Mouse (Mus musculus) kidney, adult 2 months (tissue): ENCODE measurements around the gene Usp29. TPM values are rescaled to one million over a fixed set of nuclear protein-coding genes. Genes with fewer than 3 reads are reported as not detected.
"Not testable (repeated sequence)": the region's sequence is repeated elsewhere in the genome, so short reads cannot be mapped to it uniquely, and the experiment has no call there.

Source experiments
- DNase-seq: peaks from one replicate; pipeline ENCODE4 v3.0.0; 2021
- H3K27ac ChIP-seq: fragments of 200-500 bp; 2 replicates; pipeline ENCODE4 v1.5.1; 2012; ENCODE audit warnings: low read depth, low read length, control low read depth, inconsistent platforms; ENCODE audit not compliant: insufficient read depth
- H3K27me3 ChIP-seq: fragments of 200-500 bp; replicated peaks from 2 replicates; pipeline ENCODE4 v1.6.1; 2012; ENCODE audit warnings: mild to moderate bottlenecking, moderate library complexity, low read length, inconsistent platforms; ENCODE audit not compliant: control insufficient read depth, insufficient read depth
- H3K36me3 ChIP-seq: fragments of 200-500 bp; 2 replicates; pipeline ENCODE4 v1.6.1; 2012; ENCODE audit warnings: mild to moderate bottlenecking, moderate library complexity, low read length, inconsistent platforms; ENCODE audit not compliant: control insufficient read depth, insufficient read depth
- H3K4me1 ChIP-seq: fragments of 200-500 bp; 2 replicates; pipeline ENCODE4 v1.6.1; 2011; ENCODE audit warnings: low read length; ENCODE audit not compliant: control insufficient read depth, insufficient read depth
- H3K4me3 ChIP-seq: fragments of 200-500 bp; 2 replicates; pipeline ENCODE4 v1.5.1; 2011; ENCODE audit warnings: mild to moderate bottlenecking, low read depth, low read length, control low read depth; ENCODE audit not compliant: insufficient read depth
- CTCF ChIP-seq: fragments of 200-500 bp; conservative IDR thresholded peaks from 2 replicates; pipeline ENCODE4 v1.5.1; 2011; ENCODE audit warnings: low read depth, mild to moderate bottlenecking, control low read depth, low read length, moderate library complexity, mixed read lengths; ENCODE audit not compliant: insufficient read depth, insufficient read length
- POLR2A ChIP-seq: fragments of 200-500 bp; IDR thresholded peaks from one replicate; pipeline ENCODE4 v1.6.1; 2011; ENCODE audit warnings: low read depth, low read length, control low read depth
- WGBS: fragments of 180-500 bp; shearing (Covaris S2); methylation state at CpG from one replicate; pipeline ENCODE4 v1.1.7; 2018; 5-methylcytosine and 5-hydroxymethylcytosine counted together
- polyA plus RNA-seq: library from polyadenylated mRNA; depleted of rRNA; stranded (reverse); fragments of >200 nt; gene quantifications from 2 replicates; pipeline ENCODE4 v1.2.3, GENCODE M21; 2012

Usp29 gene
- polyA plus RNA-seq, 1 experiment: 0.17 TPM

GRCm38 (mm10) chr7:6885416-6885815, 155.0 kb downstream of the Usp29 start:
- H3K27ac ChIP-seq: no peak overlapping the region
- WGBS: 69% methylated on average over 7 of the region's 7 CpGs
- H3K27me3 ChIP-seq: no peaks in the 10 kb centered on the region
- H3K4me3 ChIP-seq: no peak overlapping the region
- TF ChIP-seq POLR2A: no peak
- no peak for TF ChIP-seq CTCF
- no peaks in the 10 kb centered on the region for H3K36me3 ChIP-seq
- 0 out of 2 replicates have a peak, but pooled peaks cover 3% of the 10 kb centered on the region for H3K4me1 ChIP-seq
- no peak for DNase-seq

DNA sequence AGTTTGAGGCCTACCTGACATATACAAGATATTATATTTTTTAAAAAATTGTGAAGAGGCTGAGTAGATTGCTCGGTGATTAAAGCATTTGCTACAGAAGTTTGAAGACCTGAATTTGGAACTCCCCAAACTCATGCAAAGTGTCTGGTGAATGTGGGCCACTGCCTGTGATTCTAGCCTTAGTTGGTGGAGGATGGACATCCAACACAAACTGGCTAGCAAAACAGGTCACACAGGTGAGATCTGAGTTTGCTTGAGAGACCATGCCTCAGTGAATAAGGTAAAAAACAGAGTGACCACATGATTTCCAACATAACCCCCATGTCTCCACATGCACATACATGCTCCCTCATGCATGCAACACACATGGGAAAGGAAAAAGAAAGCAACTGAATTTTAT, 156.5 kb downstream of the Usp29 start:
- TF ChIP-seq POLR2A: no peak
- TF ChIP-seq CTCF: no peak
- DNase-seq: no peak
- H3K36me3 ChIP-seq: no peaks in the 10 kb centered on the region
- no peaks in the 10 kb centered on the region for H3K27me3 ChIP-seq
- H3K27ac ChIP-seq: no peak overlapping the region
- 95% methylated on average over 1 of the region's 1 CpGs for WGBS
- H3K4me3 ChIP-seq: no peak overlapping the region
- 0 out of 2 replicates have a peak, but pooled peaks cover 3% of the 10 kb centered on the region for H3K4me1 ChIP-seq

GRCm38 (mm10) chr7:6889871-6890270, 159.5 kb downstream of the Usp29 start:
- DNase-seq: no peak
- no peaks in the 10 kb centered on the region for H3K4me1 ChIP-seq
- H3K4me3 ChIP-seq: no peak overlapping the region
- H3K27me3 ChIP-seq: no peaks in the 10 kb centered on the region
- WGBS: 91% methylated on average over 5 of the region's 5 CpGs
- no peaks in the 10 kb centered on the region for H3K36me3 ChIP-seq
- H3K27ac ChIP-seq: no peak overlapping the region
- TF ChIP-seq CTCF (no peak), POLR2A (no peak)

DNA sequence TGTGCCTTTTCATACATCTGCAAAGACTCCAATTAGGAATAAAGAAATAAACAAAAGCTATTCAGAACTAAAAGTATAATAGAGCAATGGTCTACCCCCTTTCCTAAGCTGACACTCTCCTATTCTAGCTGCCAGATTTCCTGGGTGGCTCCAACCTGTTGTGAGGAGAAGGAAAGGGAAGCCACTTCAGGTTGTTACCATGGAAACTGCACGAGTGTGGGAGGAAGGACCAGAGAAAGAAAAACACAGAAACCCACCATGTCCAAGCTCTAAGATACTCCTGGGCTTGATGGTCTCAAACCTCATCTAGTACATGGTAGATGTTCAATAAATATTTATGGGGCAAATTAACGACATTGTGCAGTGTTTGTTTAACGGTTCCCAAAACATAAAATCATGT, 160.8 kb downstream of the Usp29 start:
- Histone ChIP-seq H3K27ac (no peak overlapping the region), H3K27me3 (no peaks in the 10 kb centered on the region), H3K4me3 (no peak overlapping the region), H3K4me1 (no peaks in the 10 kb centered on the region), H3K36me3 (no peaks in the 10 kb centered on the region)
- no peak for TF ChIP-seq CTCF
- no peak for TF ChIP-seq POLR2A
- 39% methylated on average over 3 of the region's 3 CpGs for WGBS
- no peak for DNase-seq

DNA sequence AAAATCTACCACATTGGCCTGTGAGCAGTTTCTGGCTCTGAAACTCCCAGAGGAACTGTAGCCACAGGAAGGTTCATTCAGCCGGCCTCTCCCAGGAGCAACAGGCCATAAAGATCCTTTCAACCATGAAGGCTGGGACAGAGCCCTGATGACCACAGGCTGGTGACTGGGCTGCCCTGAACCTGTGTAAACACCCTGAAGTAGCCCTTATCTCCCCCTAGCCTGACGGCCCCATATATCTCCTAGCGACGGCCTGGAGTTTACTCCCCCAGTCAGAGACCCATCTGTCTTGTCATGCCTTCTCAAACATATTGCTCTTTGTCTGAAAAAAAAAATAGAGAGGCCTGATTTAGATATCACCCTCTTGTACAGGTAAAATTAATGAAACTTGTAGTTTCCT, 166.6 kb downstream of the Usp29 start:
- 24% methylated on average over 4 of the region's 4 CpGs for WGBS
- H3K27me3 ChIP-seq: not testable (repeated sequence)

DNA sequence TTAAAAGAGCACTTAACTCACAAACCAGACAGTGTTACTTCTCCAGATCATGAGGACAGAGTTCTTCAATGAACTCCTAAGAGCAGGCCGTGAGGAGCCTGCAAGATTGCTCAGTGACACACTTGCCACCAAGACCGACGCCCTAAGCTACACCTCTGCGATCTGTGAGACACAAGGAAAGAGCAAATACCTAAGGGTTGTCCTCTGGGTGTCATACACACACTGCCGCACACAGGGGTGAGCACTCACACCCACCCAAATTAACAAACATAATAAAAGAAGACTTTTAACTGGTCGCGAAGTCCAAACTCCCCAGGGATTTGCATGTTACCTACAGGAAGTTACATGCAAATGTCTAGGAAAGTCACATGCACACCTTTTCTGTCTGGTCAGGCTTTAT, 170.3 kb downstream of the Usp29 start:
- Histone ChIP-seq H3K27ac (no peak overlapping the region), H3K27me3 (no peaks in the 10 kb centered on the region), H3K36me3 (no peaks in the 10 kb centered on the region), H3K4me1 (no peaks in the 10 kb centered on the region), H3K4me3 (no peak overlapping the region)
- no peak for DNase-seq
- 92% methylated on average over 7 of the region's 7 CpGs for WGBS
- TF ChIP-seq CTCF (no peak), POLR2A (no peak)

More for the DNA sequence above, 166.6 kb downstream of the Usp29 start:
- H3K4me3 ChIP-seq, DNase-seq, H3K27ac ChIP-seq, H3K4me1 ChIP-seq, H3K36me3 ChIP-seq: not testable (repeated sequence)

- Histone ChIP-seq H3K36me3 (no peaks in the 10 kb centered on the region), H3K27me3 (no peaks in the 10 kb centered on the region), H3K27ac (no peak overlapping the region), H3K4me1 (no peaks in the 10 kb centered on the region), H3K4me3 (no peak overlapping the region)
- WGBS: 71% methylated on average over 8 of the region's 8 CpGs
- no peak for DNase-seq
- TF ChIP-seq CTCF (no peak), POLR2A (no peak)
These were observed 173.1 kb downstream of the Usp29 start for GRCm38 (mm10) chr7:6903489-6903888.

- no peaks in the 10 kb centered on the region for H3K36me3 ChIP-seq
- no peak overlapping the region for H3K4me3 ChIP-seq
- 61% methylated on average over 7 of the region's 7 CpGs for WGBS
- DNase-seq: no peak
- H3K27ac ChIP-seq: no peak overlapping the region
- TF ChIP-seq CTCF (no peak), POLR2A (no peak)
- no peaks in the 10 kb centered on the region for H3K27me3 ChIP-seq
- no peaks in the 10 kb centered on the region for H3K4me1 ChIP-seq
These were observed 180.1 kb downstream of the Usp29 start for GRCm38 (mm10) chr7:6910527-6910926.
